Mouse (Mus musculus) sigmoid colon, adult 10 weeks (tissue): ENCODE data around the gene Gatad2b. TPM values are rescaled to one million over a fixed set of nuclear protein-coding genes. Genes with fewer than 3 reads are reported as not detected.

Source experiments
- polyA plus RNA-seq: library from polyadenylated mRNA; stranded (reverse); fragments of 350-450 nt; fragmentation: Illumina TruSeq; extraction: RNeasy Lipid Tissue Mini Kit (QIAGEN cat#74804); gene quantifications from one replicate; pipeline ENCODE4 v1.2.3, GENCODE M21; 2014; ENCODE audit warnings: low read depth, low replicate concordance

The Gatad2b gene
- polyA plus RNA-seq: 45.0 TPM

DNA sequence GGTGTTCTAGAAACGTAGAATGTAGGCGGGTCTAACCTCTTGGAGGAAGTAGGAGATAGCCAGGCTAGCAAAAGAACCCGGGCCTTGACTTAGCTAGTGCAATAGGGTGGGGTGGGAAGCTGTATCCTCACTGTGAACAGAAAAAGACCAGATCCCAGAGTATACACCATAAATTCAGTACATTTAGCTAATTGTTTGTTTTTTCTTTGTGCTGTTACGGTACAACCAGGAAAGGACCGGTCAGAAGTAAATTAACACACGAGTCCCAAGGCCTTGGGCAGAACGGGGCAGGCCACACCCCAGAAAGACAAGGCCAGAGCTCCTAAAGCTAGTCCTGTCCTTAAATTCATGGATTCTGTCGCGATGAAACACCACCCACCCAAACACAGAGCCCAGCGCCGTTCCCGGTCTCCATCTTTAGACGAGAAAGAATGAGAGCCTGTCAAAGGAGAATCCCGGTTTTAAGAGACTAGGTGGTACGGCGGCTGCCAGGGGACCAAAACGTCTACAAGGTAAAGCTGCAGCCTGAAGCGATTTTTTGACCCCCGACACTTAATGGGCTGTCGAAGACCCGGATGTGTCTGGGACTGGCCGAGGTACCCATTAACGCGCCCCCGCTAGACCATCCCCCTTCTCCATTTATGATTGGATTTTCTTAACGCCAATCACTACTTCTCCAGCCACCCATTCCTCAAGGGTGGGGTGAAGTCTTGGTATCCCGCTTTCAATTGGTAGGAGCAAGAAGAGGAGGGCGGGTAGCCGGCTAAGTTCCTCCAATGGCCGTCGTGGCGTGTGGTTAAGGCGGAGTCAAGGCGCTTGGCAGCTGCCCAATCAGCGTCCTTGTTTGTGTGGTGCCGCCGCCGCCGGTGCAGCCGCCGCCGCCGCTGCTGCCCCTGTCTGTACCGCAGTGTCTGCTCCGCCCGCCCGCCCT lies at the start of gene Gatad2b:
TSS of gene Gatad2b (plus strand) at position 834 of the 931 bp plus-strand sequence.

DNA sequence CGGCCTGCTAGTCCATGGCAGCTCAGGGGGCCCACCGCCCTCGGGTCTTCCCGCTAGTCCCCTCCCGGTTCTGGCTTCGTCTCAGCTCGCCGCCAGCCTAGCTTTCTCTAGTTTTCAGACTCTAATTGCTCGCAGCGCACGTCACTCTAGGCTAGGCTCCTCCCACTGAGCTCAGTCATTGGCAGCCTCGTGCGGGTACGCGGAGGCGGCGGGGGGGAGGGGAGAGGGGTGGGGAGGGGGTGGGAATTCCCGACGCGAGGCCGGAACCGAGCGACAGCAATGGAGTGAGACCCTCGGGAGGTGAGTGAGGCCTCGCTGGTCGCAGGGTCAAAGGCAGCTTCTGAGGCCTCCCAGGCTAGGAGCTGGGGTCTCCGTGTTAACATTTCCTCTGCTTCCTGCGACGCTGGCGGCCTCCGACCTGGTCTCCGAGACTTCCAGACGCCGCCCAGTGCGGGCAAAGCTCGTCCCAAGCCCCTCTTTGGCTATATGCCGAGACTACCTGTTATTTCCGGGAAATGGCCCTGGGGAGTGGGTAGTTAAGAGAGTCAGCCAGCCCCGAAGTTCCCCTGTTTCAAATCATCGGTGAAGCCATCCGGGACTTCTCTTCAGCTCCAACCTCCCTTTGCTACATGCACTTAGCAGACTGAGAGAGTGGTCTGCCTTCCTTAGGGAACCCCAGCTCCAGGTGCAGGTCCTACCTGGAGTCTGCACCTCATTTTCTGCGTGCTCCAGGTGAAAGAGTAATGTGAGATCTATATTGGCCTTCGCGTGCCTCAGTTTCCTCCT lies 44.8 kb upstream of the Gatad2b start, which contains the start of gene Slc39a1:
TSS of gene Slc39a1 (plus strand) at position 213 of the 786 bp plus-strand sequence.

DNA sequence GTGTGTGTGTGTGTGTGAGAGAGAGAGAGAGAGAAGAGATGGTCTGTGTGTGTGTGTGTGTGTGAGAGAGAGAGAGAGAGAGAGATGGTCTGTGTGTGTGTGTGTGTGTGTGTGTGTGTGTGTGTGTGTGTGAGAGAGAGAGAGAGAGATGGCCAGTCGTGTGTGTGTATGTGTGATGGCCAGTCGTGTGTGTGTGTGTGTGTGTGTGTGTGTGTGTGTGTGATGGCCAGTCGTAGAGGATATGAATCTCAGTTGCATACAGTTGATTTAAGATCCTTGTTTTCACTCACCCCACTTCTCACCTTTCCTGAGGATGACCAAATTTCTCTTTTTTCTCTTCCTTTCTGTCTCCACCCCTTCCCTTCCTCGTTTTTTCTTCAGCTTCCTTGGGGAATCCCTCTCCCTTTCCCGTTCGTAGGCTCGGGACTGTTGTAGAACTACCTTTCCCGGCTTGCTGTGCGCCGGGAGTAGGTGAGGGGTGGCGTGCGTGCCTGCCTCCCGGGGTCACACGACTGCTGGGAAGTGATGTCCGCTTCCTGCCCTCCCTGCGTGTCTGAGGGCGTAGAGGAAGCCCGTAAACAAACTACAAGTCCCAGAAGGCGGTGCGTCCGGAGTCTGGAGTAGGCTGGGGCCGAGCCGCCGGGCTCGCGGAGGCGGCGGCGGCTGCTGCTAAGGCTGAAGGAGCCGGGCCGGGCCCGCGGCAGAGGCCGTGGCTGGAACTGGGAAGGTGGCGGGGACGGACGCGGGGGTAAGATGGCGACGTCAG lies 39.1 kb upstream of the Gatad2b start, which contains the start of gene Crtc2:
TSS of gene Crtc2 (plus strand) at position 511 of the 766 bp plus-strand sequence.

DNA sequence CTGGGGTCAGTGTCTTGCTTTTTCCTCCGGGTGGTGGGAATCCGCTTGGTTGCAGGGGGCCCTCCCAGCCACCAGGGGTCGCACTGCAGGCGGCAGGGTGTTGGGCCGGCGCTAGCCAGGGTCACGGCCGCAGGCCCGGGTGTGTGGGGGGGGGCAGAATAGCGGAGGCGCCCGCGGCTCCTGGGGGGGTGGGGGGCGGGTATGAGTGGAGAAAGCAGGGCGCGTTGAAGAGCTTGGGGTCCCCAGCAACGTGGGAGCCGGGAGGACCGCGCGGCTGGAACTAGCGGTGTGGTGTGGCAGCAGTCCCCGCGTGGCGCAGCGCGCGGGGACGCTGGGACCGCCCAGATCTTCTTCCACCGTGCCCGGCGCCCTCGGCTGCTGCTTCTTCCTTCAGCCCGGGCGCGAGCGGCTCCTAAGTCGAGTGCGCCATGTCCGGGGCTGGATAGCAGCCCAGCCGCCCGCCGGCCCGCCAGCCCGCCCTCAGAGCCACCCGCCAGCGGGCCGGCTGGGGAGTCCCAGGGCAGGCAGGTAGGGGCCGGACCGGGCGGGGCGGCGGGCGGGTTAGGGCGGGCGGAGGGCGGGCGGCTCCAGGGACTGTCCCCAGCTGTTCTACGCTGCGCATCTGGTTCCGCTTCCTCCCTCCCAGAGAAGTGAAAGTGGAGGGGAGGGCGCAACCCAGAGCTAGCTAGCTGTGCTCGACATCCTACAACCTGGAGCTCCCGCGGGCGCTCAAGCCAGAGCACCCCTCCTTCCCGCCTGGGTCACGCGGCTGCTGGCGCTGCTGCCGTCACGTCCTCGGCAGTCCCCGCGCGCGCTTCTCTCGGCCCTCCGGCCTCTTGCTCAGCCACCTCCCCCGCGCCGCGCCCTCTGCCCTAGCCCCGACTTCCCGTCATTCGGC lies 27.7 kb upstream of the Gatad2b start, which contains the start of gene Dennd4b:
TSS of gene Dennd4b (plus strand) at position 152 of the 898 bp plus-strand sequence.

DNA sequence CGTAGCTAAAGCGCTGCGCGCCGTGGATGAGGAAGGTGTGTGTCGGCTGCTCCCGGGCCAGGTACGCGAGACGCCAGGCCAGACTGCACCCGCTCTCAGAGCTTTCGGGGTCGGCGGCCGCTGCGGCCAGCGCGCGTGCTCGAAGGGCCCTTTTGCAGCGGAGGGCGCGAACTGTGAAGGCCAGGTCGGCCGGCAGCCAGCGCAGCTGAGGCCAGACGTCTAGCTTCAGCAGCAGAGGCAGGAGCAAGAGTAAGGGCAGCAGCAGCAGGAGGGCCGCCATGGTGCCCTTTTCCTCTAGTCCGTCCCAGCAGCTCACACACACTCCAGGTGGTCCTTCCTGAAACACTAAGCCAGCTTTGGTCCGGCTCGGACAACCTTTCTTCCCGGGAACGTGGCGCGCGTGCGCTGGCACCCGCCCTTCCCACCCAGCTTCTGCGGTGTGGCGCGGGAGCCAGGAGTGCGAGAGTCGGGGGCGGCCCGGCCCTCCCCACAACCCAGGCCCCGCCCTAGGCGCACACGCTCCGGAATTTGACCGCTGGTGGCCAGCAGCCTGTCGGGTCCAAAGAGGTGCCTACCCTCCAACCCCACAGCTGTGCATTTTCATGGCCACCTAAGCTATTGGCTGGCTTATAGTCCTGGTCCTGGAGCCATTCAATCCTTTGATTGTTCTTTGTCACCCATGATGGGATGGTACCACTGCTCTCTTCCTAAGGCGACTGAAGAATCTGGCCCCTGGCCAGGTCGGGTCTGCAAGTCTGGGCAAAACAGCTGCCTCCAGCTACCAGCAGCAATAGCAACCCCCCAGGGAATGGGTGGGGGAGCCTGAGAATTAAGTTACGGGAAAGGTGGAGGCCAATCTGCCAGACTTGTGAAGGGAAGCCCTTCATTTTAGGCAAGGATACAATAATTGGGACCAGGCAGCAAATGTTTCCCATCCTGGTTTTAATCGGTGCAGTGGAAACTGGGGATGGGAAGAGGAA lies 96.8 kb downstream of the Gatad2b start, which contains the start of gene Slc27a3:
TSS of gene Slc27a3 (minus strand) at position 428 of the 980 bp plus-strand sequence.

Other genes starting within 250 kb of the Gatad2b start
- gene 4933434E20Rik, start 241.5 kb upstream of the Gatad2b start, polyA plus RNA-seq: 88.3 TPM
- gene Ubap2l, start 240.6 kb upstream of the Gatad2b start, polyA plus RNA-seq: 106 TPM
- 286 TPM for gene Tpm3, start 220.5 kb upstream of the Gatad2b start, polyA plus RNA-seq
- gene Nup210l, start 189.0 kb upstream of the Gatad2b start, polyA plus RNA-seq: 0.57 TPM
- 2,039 TPM for gene Rps27, start 79.5 kb upstream of the Gatad2b start, polyA plus RNA-seq
- 6.8 TPM for gene Rab13, start 79.5 kb upstream of the Gatad2b start, polyA plus RNA-seq
- 130 TPM for gene Jtb, start 61.6 kb upstream of the Gatad2b start, polyA plus RNA-seq
- gene Creb3l4, start 49.7 kb upstream of the Gatad2b start, polyA plus RNA-seq: 22.6 TPM
- 97.3 TPM for gene Slc39a1, start 45.0 kb upstream of the Gatad2b start, polyA plus RNA-seq
- gene Crtc2, start 39.0 kb upstream of the Gatad2b start, polyA plus RNA-seq: 19.9 TPM
- gene Dennd4b, start 28.0 kb upstream of the Gatad2b start, polyA plus RNA-seq: 1.1 TPM
- not detected for gene Slc27a3, start 96.8 kb downstream of the Gatad2b start, polyA plus RNA-seq
- gene Ints3, start 140.4 kb downstream of the Gatad2b start, polyA plus RNA-seq: 19.1 TPM
- gene Npr1, start 172.7 kb downstream of the Gatad2b start, polyA plus RNA-seq: 1.4 TPM
- 48.1 TPM for gene Ilf2, start 182.9 kb downstream of the Gatad2b start, polyA plus RNA-seq
- gene Snapin, start 197.9 kb downstream of the Gatad2b start, polyA plus RNA-seq: 68.4 TPM
- gene Chtop, start 216.3 kb downstream of the Gatad2b start, polyA plus RNA-seq: 156 TPM
- 84.9 TPM for gene S100a1, start 221.2 kb downstream of the Gatad2b start, polyA plus RNA-seq
- 15.8 TPM for gene S100a13, start 221.3 kb downstream of the Gatad2b start, polyA plus RNA-seq
- 53.2 TPM for gene S100a14, start 233.7 kb downstream of the Gatad2b start, polyA plus RNA-seq
- gene S100a16, start 244.1 kb downstream of the Gatad2b start, polyA plus RNA-seq: 96.5 TPM